Mouse (Mus musculus) right cerebral cortex, postnatal 36 days (tissue): Measurements from ENCODE around the gene Vwa5a.

ENCODE experiments used
- DNase-seq, 2 experiments: peaks; one replicate each; pipeline ENCODE4 v3.0.0; 2022; ENCODE audit warnings: low spot score in 2 of 2, mixed read lengths in 1 of 2

The Vwa5a gene

GRCm38 (mm10) chr9:38718102-38718501, at the start of gene Vwa5a:
Gene Vwa5a (plus strand): TSS chr9:38718268.
- no peak for DNase-seq

- no peak for DNase-seq
Measured at GRCm38 (mm10) chr9:38672887-38673286, 45.2 kb upstream of the Vwa5a start.

- no peak for DNase-seq
Measured at GRCm38 (mm10) chr9:38674501-38674900, 43.6 kb upstream of the Vwa5a start, which contains the start of gene Olfr918. Gene Olfr918 (minus strand): TSS chr9:38674601.

- no peak for DNase-seq
Measured at GRCm38 (mm10) chr9:38718927-38719441, 916 bp downstream of the Vwa5a start.

GRCm38 (mm10) chr9:38724044-38724443, 6.0 kb downstream of the Vwa5a start:
- DNase-seq: no peak

GRCm38 (mm10) chr9:38728218-38728617, 10.2 kb downstream of the Vwa5a start:
- DNase-seq: no peak

- no peak for DNase-seq
Measured at GRCm38 (mm10) chr9:38741408-38741807, 23.3 kb downstream of the Vwa5a start.

- no peak for DNase-seq
Measured at GRCm38 (mm10) chr9:38744619-38745315, 26.7 kb downstream of the Vwa5a start.

- no peak for DNase-seq
Measured at GRCm38 (mm10) chr9:38751999-38752398, 33.9 kb downstream of the Vwa5a start, which contains the start of gene Olfr920. Gene Olfr920 (plus strand): TSS chr9:38752299.

GRCm38 (mm10) chr9:38772768-38773167, 54.7 kb downstream of the Vwa5a start, which contains the start of gene Olfr921:
Gene Olfr921 (plus strand): TSS chr9:38773068.
- no peak for DNase-seq

GRCm38 (mm10) chr9:38792689-38793088, 74.6 kb downstream of the Vwa5a start:
- DNase-seq: no peak
